Mouse (Mus musculus) lung, postnatal 0 days (tissue): ENCODE results near the gene Olfr275.

Source experiments
- CTCF ChIP-seq: IDR thresholded peaks from 2 replicates; pipeline ENCODE4 v1.5.1; 2016; ENCODE audit warnings: antibody characterized with exemption, mild to moderate bottlenecking
- EP300 ChIP-seq: IDR thresholded peaks from 2 replicates; pipeline ENCODE4 v1.6.1; 2016; ENCODE audit warnings: antibody characterized with exemption, mild to moderate bottlenecking, control low read depth

GRCm38 (mm10) chr4:52811871-52812270 is 2.5 kb upstream of the Olfr275 start:
- TF ChIP-seq EP300: no peak
- TF ChIP-seq CTCF: peak; percentile 23; the same call in 1 of the 2 replicates
